Mouse (Mus musculus) erythroblast, embryonic 14.5 days (primary cell): Measurements from ENCODE around the gene Podxl2. TPM values are rescaled to one million over a fixed set of nuclear protein-coding genes. Genes with fewer than 3 reads are reported as not detected.

Experiments used
- H3K27me3 ChIP-seq: 2 replicates; pipeline ENCODE4 v1.6.1; 2012; ENCODE audit warnings: inconsistent platforms; ENCODE audit not compliant: control insufficient read depth
- H3K36me3 ChIP-seq: 2 replicates; pipeline ENCODE4 v1.6.1; 2012; ENCODE audit warnings: mild to moderate bottlenecking, inconsistent platforms; ENCODE audit not compliant: control insufficient read depth
- H3K4me1 ChIP-seq: 2 replicates; pipeline ENCODE4 v1.6.1; 2012; ENCODE audit warnings: inconsistent platforms; ENCODE audit not compliant: control insufficient read depth
- H3K4me3 ChIP-seq: replicated peaks from 2 replicates; pipeline ENCODE3; 2012; ENCODE audit warnings: moderate library complexity, mild to moderate bottlenecking, inconsistent platforms
- H3K9me3 ChIP-seq: 2 replicates; pipeline ENCODE4 v1.6.1; 2012; ENCODE audit warnings: low read length, inconsistent platforms, mixed read lengths; ENCODE audit not compliant: control insufficient read depth
- GATA1 ChIP-seq: IDR thresholded peaks from 2 replicates; pipeline ENCODE4 v1.6.1; 2012; ENCODE audit warnings: low read length, inconsistent platforms, mixed read lengths
- TAL1 ChIP-seq: IDR thresholded peaks from 3 replicates; pipeline ENCODE4 v1.6.1; 2012; ENCODE audit warnings: low read length, inconsistent platforms, mixed read lengths
- polyA plus RNA-seq: library from polyadenylated mRNA; stranded (reverse); fragments of >175 nt; gene quantifications from 2 replicates; pipeline ENCODE4 v1.2.3, GENCODE M21; 2012

Podxl2 gene
- polyA plus RNA-seq, 1 experiment: 0.18 TPM

GRCm38 (mm10) chr6:88837999-88838398, 36.8 kb downstream of the Podxl2 start:
- Histone ChIP-seq H3K4me1 (peaks cover 92% of the 10 kb centered on the region), H3K9me3 (no peaks in the 10 kb centered on the region), H3K4me3 (no peak overlapping the region), H3K36me3 (peaks cover 76% of the 10 kb centered on the region), H3K27me3 (no peaks in the 10 kb centered on the region)
- no peak for TF ChIP-seq GATA1
- TF ChIP-seq TAL1: no peak

- no peaks in the 10 kb centered on the region for H3K9me3 ChIP-seq
- H3K4me3 ChIP-seq: peak overlapping the region; percentile 5
- no peaks in the 10 kb centered on the region for H3K27me3 ChIP-seq
- peaks cover 83% of the 10 kb centered on the region for H3K36me3 ChIP-seq
- no peak for TF ChIP-seq TAL1
- no peak for TF ChIP-seq GATA1
- peaks cover 94% of the 10 kb centered on the region for H3K4me1 ChIP-seq
Observed at GRCm38 (mm10) chr6:88836178-88836819, 38.5 kb downstream of the Podxl2 start.

- Histone ChIP-seq H3K4me1 (peaks cover 90% of the 10 kb centered on the region), H3K27me3 (no peaks in the 10 kb centered on the region), H3K9me3 (no peaks in the 10 kb centered on the region), H3K36me3 (peaks cover 75% of the 10 kb centered on the region), H3K4me3 (peak overlapping the region; percentile 52)
- TF ChIP-seq GATA1 (no peak), TAL1 (no peak)
Observed at GRCm38 (mm10) chr6:88835047-88835446, 39.8 kb downstream of the Podxl2 start.

- Histone ChIP-seq H3K4me1 (peaks cover 78% of the 10 kb centered on the region), H3K36me3 (peaks cover 68% of the 10 kb centered on the region), H3K9me3 (no peaks in the 10 kb centered on the region), H3K27me3 (no peaks in the 10 kb centered on the region), H3K4me3 (no peak overlapping the region)
- TF ChIP-seq TAL1 (peak; percentile 37; the same call in 1 of the 3 replicates), GATA1 (peak; percentile 7; the same call in 1 of the 2 replicates)
Observed at GRCm38 (mm10) chr6:88833340-88834140, 41.3 kb downstream of the Podxl2 start.

- TF ChIP-seq GATA1: no peak
- TF ChIP-seq TAL1: no peak
- Histone ChIP-seq H3K27me3 (no peaks in the 10 kb centered on the region), H3K4me3 (no peak overlapping the region), H3K4me1 (peaks cover 80% of the 10 kb centered on the region), H3K36me3 (peaks cover 68% of the 10 kb centered on the region), H3K9me3 (no peaks in the 10 kb centered on the region)
Observed at GRCm38 (mm10) chr6:88832663-88833062, 42.2 kb downstream of the Podxl2 start.

- Histone ChIP-seq H3K4me1 (peaks cover 69% of the 10 kb centered on the region), H3K4me3 (no peak overlapping the region), H3K27me3 (no peaks in the 10 kb centered on the region), H3K9me3 (no peaks in the 10 kb centered on the region), H3K36me3 (peaks cover 68% of the 10 kb centered on the region)
- TF ChIP-seq TAL1: no peak
- TF ChIP-seq GATA1: no peak
Observed at GRCm38 (mm10) chr6:88831456-88831855, 43.4 kb downstream of the Podxl2 start.

GRCm38 (mm10) chr6:88830112-88830702, 44.6 kb downstream of the Podxl2 start:
- Histone ChIP-seq H3K4me3 (no peak overlapping the region), H3K9me3 (no peaks in the 10 kb centered on the region), H3K4me1 (peaks cover 57% of the 10 kb centered on the region), H3K36me3 (peaks cover 68% of the 10 kb centered on the region), H3K27me3 (no peaks in the 10 kb centered on the region)
- TF ChIP-seq GATA1: no peak
- TF ChIP-seq TAL1: no peak

GRCm38 (mm10) chr6:88829579-88829978, 45.3 kb downstream of the Podxl2 start:
- Histone ChIP-seq H3K4me1 (peaks cover 51% of the 10 kb centered on the region), H3K4me3 (no peak overlapping the region), H3K9me3 (no peaks in the 10 kb centered on the region), H3K27me3 (no peaks in the 10 kb centered on the region), H3K36me3 (peaks cover 68% of the 10 kb centered on the region)
- TF ChIP-seq TAL1 (no peak), GATA1 (no peak)

GRCm38 (mm10) chr6:88828206-88829009, 46.4 kb downstream of the Podxl2 start:
- Histone ChIP-seq H3K4me1 (peaks cover 39% of the 10 kb centered on the region), H3K27me3 (no peaks in the 10 kb centered on the region), H3K9me3 (no peaks in the 10 kb centered on the region), H3K36me3 (peaks cover 68% of the 10 kb centered on the region), H3K4me3 (no peak overlapping the region)
- TF ChIP-seq GATA1 (no peak), TAL1 (no peak)
